Mouse (Mus musculus): ENCODE data around the gene Csrp2.

- no peak for TF ChIP-seq EP300 (IDR thresholded peaks at IDR 0.05; ENCODE audit: low read depth)
- no peak for TF ChIP-seq CTCF (IDR thresholded peaks at IDR 0.05; ENCODE audit: low read depth)
Observed at GRCm38 (mm10) chr10:110929756-110930155, 10.2 kb downstream of the Csrp2 start.
